Mouse (Mus musculus) ovary, adult 18-20 months (tissue): Measurements from ENCODE around the gene Bhlha9.
"Not testable (repeated sequence)": the region's sequence is repeated elsewhere in the genome, so short reads cannot be mapped to it uniquely, and the experiment has no call there.

Source experiments
- DNase-seq: peaks from one replicate; pipeline ENCODE4 v3.0.0; 2022; ENCODE audit warnings: low spot score, mixed read lengths

Gene Bhlha9

DNA sequence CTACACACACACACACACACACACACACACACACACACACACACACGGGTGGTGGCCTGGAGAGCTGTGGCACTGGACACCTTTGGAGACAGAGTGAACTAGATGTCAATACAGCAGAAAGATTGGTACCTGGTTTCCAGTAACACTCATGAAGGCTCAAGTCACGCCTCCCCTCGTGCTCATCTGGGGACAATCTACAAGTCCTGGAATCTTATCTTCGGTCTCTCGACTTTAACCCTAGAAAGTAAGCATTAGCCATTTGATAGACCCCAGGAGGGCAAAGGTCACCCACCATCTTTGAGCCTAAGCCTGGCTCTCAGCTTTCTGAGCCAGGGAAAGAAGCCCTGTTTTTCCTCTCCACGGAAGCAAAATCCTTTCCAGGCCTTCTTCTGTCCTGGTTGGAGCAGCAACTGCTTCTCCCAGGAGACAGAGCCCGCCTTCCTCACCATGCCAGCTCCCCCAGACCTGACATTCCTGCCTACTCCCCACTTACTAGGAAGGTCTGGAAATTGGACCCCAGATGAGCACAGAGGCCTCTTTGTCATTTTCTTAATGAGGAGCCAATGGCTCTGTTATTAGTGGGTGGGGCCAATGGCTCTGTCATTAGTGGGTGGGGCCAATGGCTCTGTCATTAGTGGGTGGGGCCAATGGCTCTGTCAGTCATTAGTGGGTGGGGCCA is 10.3 kb upstream of the Bhlha9 start:
- DNase-seq = no peak

GRCm38 (mm10) chr11:76666002-76666649 is 6.1 kb upstream of the Bhlha9 start:
- DNase-seq = no peak

DNA sequence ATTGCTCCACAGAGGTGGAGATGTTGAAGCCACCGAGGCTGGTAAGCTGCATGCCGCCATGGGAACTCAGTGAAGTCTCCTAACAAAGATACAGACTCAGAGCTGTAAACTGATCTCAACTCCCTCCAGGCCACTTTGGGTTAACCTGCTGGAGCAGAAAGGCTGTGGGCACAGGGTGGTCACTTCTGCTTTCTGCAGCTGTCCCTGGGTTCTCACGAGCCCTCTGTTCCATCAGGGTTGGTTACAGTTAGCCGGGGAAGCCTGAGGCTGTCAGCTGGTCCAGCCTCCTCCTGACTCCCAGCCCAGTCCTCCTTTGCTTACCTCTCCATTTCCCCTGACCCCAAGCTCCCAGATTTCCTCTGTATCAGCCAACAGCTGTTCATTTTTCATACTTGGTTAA is 4.5 kb upstream of the Bhlha9 start:
- DNase-seq = no peak

GRCm38 (mm10) chr11:76672561-76673384 is 503 bp downstream of the Bhlha9 start:
- no peak for DNase-seq

DNA sequence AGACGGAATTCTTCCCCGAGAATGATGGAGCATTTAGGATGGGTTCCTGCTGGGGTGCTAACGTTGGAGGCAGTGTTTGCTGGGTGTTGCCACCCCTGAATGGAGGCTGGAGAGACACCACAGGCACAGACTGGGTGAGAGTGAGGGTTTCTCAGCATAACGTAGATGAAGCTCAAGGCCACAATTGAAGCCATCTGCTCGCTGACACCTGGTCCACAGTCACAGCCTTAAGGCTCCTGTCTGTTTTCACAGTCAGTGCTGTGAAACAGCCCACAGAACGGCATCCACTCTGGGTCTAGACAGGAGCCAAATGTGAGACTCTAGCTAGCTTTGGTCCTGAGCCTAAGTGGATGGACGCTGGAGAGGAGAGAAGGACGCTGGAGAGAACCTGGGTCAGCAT is 1.9 kb downstream of the Bhlha9 start:
- DNase-seq = no peak

DNA sequence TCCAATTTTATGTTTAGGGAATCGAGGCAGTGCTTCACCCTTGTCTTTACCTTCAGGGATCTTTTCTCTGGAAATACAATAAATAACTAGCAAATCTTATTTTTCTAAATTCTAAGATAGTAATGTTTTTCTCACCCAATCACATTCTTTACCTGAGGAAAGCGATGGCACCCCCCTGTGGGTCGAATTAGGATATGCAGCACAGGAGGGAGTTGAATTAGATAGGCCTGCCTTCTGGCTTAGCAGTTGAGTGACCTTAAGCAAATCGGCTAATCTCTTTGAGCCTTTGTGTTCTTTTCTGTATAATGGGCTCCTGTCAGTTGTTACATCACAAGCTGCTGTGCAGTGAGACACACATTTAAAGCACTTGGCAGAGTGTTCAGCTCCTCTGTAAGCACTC is 2.4 kb downstream of the Bhlha9 start:
- no peak for DNase-seq

DNA sequence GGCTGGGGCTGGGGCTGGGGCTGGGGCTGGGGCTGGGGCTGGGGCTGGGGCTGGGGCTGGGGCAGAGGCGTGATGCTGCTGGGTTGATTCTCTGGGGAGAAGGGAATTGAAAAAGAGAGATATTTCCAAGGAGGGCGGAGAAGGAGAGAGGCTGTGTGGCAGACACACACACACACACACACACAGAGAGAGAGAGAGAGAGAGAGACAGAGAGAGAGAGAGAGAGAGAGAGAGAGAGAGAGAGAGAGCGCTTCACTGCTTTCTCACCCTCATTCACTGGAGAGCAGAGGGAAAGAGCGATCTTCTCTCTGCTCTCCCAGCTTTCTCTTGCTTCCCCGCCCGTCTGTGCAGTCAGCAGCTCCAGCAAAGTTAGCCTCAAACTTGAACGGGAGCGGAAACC is 7.2 kb downstream of the Bhlha9 start, which contains the start of gene Trarg1:
Trarg1 (plus strand) TSS at position 301 of the 400 bp plus-strand sequence.
- DNase-seq = not testable (repeated sequence)

- DNase-seq = no peak
Observed at GRCm38 (mm10) chr11:76685604-76686003, 13.3 kb downstream of the Bhlha9 start.

- no peak for DNase-seq
Observed at GRCm38 (mm10) chr11:76692096-76692495, 19.8 kb downstream of the Bhlha9 start.

GRCm38 (mm10) chr11:76695810-76696209 is 23.5 kb downstream of the Bhlha9 start:
- DNase-seq = no peak

DNA sequence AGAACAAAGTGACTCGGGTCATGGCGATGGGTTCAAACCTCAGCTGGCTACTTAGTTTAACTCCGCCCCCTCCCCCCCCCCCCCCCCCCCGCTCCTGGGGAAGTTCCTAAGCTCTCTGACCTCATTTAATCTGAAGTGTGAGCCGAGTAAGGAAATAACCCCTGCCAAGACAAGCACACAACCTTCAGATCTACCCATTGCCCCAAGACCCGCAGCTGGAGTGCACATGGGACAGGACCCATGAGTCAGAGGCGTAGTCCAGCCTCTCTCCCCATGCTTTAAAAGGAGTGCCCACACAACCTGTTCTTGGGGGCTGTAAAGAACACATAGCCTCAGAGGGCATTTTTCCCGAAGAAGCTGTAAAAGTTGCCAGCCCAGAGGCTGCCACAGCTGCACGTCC is 27.4 kb downstream of the Bhlha9 start:
- DNase-seq = no peak

DNA sequence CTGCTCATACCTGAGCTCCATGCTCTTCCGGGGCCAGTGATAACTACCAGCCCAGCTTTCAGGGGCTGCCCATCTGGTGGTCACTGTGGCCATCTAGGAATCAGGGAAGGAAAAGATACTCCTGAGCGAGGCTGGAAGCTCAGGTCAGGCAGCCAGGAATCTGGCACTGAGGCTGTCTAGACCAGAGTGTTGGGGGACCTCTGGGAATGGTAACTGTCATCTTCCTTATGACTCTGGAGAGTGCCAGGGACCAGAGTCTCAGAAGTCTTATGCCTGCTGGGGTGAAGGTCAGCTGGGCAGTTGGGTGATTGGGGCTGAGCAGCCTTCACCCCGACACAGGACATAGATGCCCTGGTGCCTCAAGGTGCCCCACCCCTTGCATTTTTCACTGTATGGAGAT is 35.4 kb downstream of the Bhlha9 start:
- no peak for DNase-seq

DNA sequence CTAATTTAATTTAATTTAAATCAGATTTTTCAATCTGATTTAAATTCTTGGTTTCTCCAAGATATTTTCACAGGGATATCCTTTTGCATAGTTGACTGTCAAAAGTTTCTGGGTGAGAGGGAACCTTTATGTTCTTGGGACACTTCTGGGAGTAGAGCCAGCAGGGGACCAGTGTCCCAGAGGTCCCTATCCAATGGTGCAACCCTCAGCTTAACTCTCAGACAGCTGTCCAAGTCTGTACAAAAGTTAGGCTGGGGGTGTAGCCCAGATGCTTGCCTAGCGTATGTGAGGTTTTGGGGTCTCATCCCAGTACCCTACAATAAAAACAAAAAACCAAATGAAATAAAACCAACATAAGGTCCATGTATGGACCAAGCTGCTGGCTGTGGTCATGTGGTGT is 35.8 kb downstream of the Bhlha9 start:
- no peak for DNase-seq

- DNase-seq = no peak
Observed at GRCm38 (mm10) chr11:76708881-76709280, 36.6 kb downstream of the Bhlha9 start.

DNA sequence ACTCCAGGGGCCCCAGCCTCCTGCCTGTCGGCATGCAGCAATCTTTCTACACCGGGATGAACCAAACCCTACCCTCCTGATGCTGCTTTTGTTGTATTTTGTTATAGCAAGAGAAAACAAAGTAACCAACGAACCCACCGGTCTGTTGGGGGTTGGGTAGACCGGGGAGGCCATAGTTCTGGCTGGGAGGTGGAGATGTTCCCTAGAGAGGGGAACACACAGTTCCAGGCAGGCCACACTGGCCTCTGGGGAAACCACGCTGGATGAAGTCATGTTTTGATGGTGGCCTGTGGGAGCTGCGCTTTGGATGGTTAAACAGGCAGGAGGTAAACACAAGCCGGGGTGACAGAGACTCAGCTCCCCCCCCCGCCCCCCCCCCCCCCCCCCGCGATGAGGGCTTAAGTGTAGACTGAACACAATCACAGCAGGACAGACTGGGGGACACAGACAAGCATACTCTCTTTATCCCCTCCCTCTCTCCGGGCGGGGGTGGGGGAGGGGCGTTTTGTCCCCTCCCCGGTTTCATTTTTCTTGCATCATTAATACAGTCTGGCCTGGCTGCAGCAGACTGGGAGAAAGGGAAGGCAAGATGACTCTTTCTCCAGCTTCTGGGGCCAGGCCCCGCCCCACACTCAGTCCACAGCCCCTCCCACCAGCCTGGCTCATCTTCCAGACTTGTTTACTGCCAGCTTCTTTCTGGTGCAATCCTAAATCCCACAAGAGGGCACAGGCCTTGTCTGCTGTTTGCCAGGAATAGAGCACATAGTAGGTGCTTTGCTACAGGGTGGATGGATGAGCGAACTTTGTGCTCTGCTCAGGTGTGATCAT is 37.6 kb downstream of the Bhlha9 start:
- DNase-seq = peak; percentile 38

GRCm38 (mm10) chr11:76717000-76717399 is 44.7 kb downstream of the Bhlha9 start:
- no peak for DNase-seq
